Mouse (Mus musculus): ENCODE results near the gene Aebp1. TPM values are rescaled to one million over a fixed set of nuclear protein-coding genes. Genes with fewer than 3 reads are reported as not detected.
A peak's percentile ranks its signal among the peaks of the same experiment; 100 is the strongest.

Aebp1 gene
- polyA plus RNA-seq, 1 experiment from 2014 or later, result 12.6 TPM

DNA sequence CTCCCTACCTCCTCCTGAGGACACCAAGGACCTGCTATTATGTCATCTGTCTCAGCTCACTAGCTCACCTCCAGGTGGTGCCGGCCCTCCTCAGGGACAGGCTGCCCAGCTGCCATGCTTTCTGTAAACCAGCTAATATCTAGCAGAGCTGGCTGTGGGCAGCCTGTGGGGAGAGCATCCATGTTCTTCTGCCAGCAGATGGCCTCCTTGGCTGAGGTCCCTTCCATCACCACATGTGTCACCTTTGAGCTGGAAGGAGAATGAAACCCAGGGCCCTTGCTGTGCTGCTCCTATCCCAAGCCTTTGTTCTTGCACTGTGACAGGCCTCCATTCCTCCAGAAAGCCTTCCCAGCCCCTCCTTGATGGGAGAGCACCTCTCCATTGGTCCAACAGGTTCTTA is 25.6 kb upstream of the Aebp1 start:
- H3K27me3 ChIP-seq (replicated peaks; ENCODE audit: control insufficient read depth, insufficient read depth, low read length), result no peaks in the 10 kb centered on the region
- peaks cover 5% of the 10 kb centered on the region; the same call in 1 of the 2 replicates for H3K4me1 ChIP-seq (replicated peaks; ENCODE audit: control insufficient read depth, insufficient read depth, low read length)
- 33% methylated on average over 1 of the region's 1 CpGs for WGBS
- H3K4me2 ChIP-seq (ENCODE audit: low read length), result no peak overlapping the region
- H3K4me3 ChIP-seq (replicated peaks; ENCODE audit: low read length), result no peak overlapping the region
- H3K27ac ChIP-seq (ENCODE audit: low read length), result no peak overlapping the region
- no peak for ATAC-seq
- no peaks in the 10 kb centered on the region for H3K9me3 ChIP-seq (ENCODE audit: control insufficient read depth, low read length)
- 0 out of 2 replicates have a peak, but pooled peaks cover 2% of the 10 kb centered on the region for H3K36me3 ChIP-seq (ENCODE audit: control insufficient read depth, insufficient read depth)
- H3K9ac ChIP-seq (replicated peaks; ENCODE audit: low read depth, low read length), result no peak overlapping the region

DNA sequence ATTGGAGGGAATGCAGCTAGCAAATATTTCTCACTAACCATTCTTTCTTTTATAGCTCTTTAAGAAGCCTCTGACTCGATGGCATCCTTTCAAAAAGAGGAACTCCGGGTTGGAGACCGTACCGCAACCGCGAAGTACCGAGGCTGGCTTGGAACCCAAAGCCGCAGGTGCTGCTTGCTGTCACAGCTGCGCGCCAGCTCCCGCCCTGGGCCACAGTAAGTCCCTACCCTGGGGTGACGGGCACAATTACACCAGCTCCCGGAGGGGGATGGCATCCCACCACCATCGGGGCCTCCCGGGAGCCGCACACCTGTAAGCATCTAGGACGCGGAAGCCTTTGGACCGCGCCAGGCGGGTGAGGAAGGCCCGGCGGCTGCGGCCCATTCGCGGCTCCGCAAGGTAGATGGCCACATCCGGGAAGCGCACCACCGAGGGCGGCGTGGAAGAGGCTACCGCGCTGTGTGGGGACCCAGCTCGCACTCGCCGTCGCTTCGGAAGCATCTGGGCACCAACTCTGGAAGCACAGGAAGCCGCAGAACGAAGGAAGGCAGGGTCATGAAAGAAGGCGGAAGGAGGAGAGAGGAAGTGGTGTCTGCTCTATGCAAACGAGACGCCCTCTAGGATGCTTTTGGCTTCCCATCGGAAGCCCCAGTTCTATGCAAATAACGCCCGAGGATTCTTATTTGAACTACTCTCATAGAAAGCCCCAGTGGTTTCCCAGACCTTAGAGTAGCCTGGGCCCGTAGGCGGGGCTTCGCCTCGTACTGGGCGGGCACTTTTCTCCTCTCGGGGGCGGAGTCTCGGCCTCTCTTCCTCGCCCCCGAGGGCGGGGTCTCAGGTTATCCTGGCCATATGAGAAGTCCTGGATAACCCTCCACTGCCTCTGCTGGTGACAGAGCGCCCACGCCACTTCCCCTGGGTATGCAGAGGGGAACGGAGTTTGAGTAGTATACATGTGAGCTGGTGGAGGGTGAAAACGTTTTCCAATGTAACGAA is 24.2 kb upstream of the Aebp1 start, which contains the start of gene Polm:
Polm (minus strand) TSS at position 766 of the 996 bp plus-strand sequence.
- peak; percentile 95 for ATAC-seq
- no peaks in the 10 kb centered on the region for H3K9me3 ChIP-seq (ENCODE audit: control insufficient read depth, low read length)
- H3K4me2 ChIP-seq (ENCODE audit: low read length), result peak within 1 kb of the TSS; percentile 72
- peak within 1 kb of the TSS; percentile 77 for H3K27ac ChIP-seq (ENCODE audit: low read length)
- no peaks in the 10 kb centered on the region for H3K27me3 ChIP-seq (replicated peaks; ENCODE audit: control insufficient read depth, insufficient read depth, low read length)
- H3K4me3 ChIP-seq (replicated peaks; ENCODE audit: low read length), result peak within 1 kb of the TSS; percentile 64
- no peaks in the 10 kb centered on the region for H3K36me3 ChIP-seq (ENCODE audit: control insufficient read depth, insufficient read depth)
- WGBS, result under 1% methylated on average over 63 of the region's 63 CpGs
- H3K9ac ChIP-seq (replicated peaks; ENCODE audit: low read depth, low read length), result peak within 1 kb of the TSS; percentile 71
- H3K4me1 ChIP-seq (replicated peaks; ENCODE audit: control insufficient read depth, insufficient read depth, low read length), result peaks cover 5% of the 10 kb centered on the region; the same call in 1 of the 2 replicates

DNA sequence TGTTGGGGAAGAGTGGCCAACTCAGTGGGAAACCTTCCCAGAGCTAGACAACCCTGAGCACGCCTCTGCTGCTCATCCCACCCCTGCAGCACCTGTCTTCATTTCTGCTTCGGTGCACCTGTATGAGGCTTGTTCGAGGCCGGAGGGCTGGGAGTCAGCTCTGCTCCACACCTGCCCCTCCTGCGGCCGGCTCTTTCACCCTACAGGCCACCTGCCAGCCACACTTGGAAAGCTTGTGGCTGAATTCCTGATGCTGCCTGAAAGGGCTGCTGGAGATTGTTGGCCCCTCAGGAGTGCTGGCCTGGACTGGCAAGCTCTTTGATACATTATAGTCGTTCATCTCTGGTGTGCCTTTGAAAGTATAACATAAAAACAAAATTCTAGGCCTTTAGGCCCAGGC is 21.4 kb upstream of the Aebp1 start:
- WGBS, result 78% methylated on average over 7 of the region's 7 CpGs
- Histone ChIP-seq H3K9me3 (ENCODE audit: control insufficient read depth, low read length) (no peaks in the 10 kb centered on the region), H3K4me1 (replicated peaks; ENCODE audit: control insufficient read depth, insufficient read depth, low read length) (peaks cover 5% of the 10 kb centered on the region; the same call in 1 of the 2 replicates), H3K27ac (ENCODE audit: low read length) (no peak overlapping the region), H3K36me3 (ENCODE audit: control insufficient read depth, insufficient read depth) (no peaks in the 10 kb centered on the region), H3K4me3 (replicated peaks; ENCODE audit: low read length) (no peak overlapping the region), H3K9ac (replicated peaks; ENCODE audit: low read depth, low read length) (no peak overlapping the region), H3K4me2 (ENCODE audit: low read length) (no peak overlapping the region), H3K27me3 (replicated peaks; ENCODE audit: control insufficient read depth, insufficient read depth, low read length) (no peaks in the 10 kb centered on the region)
- no peak for ATAC-seq

DNA sequence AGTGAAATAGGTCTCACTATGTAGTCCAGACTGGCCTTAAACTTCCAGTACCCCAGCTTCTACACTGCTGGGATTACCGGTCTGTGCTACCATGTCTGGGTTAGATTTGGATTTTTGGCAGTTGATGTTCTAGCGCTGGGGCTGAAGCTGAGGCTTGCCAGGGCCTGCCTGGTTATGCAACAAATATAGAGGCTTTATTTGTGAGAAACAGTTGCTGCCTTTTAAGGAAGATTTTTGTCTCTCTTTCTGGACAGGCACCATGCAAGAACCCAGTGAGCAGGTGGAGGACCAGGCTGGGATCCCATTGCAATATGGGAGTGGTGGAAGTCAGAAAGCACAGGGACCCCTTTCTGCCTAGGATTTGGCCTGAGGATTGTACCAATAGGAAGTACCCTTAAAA is 20.0 kb upstream of the Aebp1 start:
- Histone ChIP-seq H3K4me1 (replicated peaks; ENCODE audit: control insufficient read depth, insufficient read depth, low read length) (0 out of 2 replicates have a peak, but pooled peaks cover 3% of the 10 kb centered on the region), H3K4me2 (ENCODE audit: low read length) (no peak overlapping the region), H3K27me3 (replicated peaks; ENCODE audit: control insufficient read depth, insufficient read depth, low read length) (no peaks in the 10 kb centered on the region), H3K4me3 (replicated peaks; ENCODE audit: low read length) (no peak overlapping the region), H3K36me3 (ENCODE audit: control insufficient read depth, insufficient read depth) (no peaks in the 10 kb centered on the region), H3K27ac (ENCODE audit: low read length) (no peak overlapping the region), H3K9ac (replicated peaks; ENCODE audit: low read depth, low read length) (no peak overlapping the region), H3K9me3 (ENCODE audit: control insufficient read depth, low read length) (no peaks in the 10 kb centered on the region)
- no peak for ATAC-seq
- WGBS, result 97% methylated on average over 2 of the region's 2 CpGs

DNA sequence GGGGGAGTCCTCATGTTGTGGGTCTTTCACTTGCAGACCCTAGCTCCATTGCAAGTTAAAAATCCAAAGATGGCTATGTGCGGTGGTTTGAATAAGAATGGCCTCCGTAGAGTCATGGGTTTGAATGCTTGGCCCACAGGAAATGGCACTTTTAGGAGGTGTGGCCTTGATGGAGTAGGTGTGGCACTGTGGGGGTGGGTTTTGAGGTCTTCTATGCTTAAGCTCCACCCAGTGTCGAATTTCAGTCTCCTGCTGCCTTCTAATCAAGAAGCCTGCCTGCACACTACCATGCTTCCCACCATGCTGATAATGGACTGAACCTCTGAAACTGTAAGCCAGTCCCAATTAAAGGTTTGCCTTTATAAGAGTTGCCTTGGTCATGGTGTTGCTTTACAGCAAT is 18.6 kb upstream of the Aebp1 start:
- Histone ChIP-seq H3K4me2 (ENCODE audit: low read length) (no peak overlapping the region), H3K4me3 (replicated peaks; ENCODE audit: low read length) (no peak overlapping the region), H3K36me3 (ENCODE audit: control insufficient read depth, insufficient read depth) (no peaks in the 10 kb centered on the region), H3K9ac (replicated peaks; ENCODE audit: low read depth, low read length) (no peak overlapping the region), H3K4me1 (replicated peaks; ENCODE audit: control insufficient read depth, insufficient read depth, low read length) (no peaks in the 10 kb centered on the region), H3K9me3 (ENCODE audit: control insufficient read depth, low read length) (no peaks in the 10 kb centered on the region), H3K27ac (ENCODE audit: low read length) (no peak overlapping the region), H3K27me3 (replicated peaks; ENCODE audit: control insufficient read depth, insufficient read depth, low read length) (no peaks in the 10 kb centered on the region)
- no peak for ATAC-seq
- 77% methylated on average over 3 of the region's 3 CpGs for WGBS

DNA sequence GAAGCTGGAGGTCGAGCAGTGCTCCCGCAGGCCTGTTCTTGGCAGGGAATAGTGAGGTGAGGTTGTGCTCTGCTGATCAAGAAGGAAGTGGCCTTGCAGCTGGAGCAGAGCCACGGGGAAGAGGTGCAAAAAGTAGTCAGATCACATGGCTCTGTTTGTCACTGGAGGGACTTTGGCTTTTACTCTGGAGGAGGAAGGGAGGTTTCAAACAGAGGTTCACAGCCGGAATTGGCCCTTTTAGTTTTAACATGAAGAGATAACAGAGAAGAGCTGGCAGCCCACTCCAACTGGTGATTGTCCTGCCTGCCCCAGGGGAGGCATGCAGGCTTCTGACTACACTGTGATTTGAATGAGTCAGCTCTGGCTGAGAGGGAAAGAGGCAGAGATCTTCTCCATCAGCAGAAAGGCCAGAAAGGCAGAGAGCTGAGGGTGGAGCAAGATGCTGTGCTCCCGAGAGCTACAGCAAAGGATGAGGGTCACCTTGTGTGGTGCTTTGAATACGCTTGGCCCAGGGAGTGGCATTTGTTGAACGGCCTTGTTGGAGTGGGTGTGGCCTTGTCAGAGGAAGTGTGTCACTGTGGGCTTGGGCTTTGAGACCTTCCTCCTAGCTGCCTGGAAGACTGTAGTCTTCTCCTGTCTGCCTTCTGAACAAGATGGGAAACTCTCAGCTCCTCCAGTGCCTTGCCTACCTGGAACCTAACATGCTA is 15.0 kb upstream of the Aebp1 start:
- WGBS, result 80% methylated on average over 7 of the region's 7 CpGs

DNA sequence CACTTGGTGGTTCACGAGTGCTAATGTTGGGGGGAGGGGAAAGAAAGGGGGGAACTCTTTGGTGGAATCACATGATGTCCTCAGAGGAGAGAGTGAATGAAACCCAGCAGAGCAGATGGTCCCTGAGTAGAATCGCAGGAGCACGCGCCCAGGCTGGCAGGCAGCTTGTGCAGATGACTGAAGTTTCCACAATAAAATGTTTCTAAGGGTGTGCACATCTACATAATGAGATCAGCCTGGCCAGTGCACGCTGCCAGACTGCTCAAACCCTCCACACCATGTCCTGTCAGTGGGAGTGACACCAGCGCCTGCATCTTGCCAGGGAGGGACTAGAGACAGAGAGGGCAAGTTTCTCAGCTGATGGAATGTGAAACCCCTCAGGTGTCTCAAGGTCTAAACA is 13.0 kb upstream of the Aebp1 start:
- H3K27ac ChIP-seq (ENCODE audit: low read length), result peak overlapping the region; percentile 71
- no peak overlapping the region for H3K4me2 ChIP-seq (ENCODE audit: low read length)
- no peak overlapping the region for H3K9ac ChIP-seq (replicated peaks; ENCODE audit: low read depth, low read length)
- H3K4me1 ChIP-seq (replicated peaks; ENCODE audit: control insufficient read depth, insufficient read depth, low read length), result peaks cover 13% of the 10 kb centered on the region
- H3K27me3 ChIP-seq (replicated peaks; ENCODE audit: control insufficient read depth, insufficient read depth, low read length), result no peaks in the 10 kb centered on the region
- peak; percentile 94 for ATAC-seq
- no peak overlapping the region for H3K4me3 ChIP-seq (replicated peaks; ENCODE audit: low read length)
- 12% methylated on average over 6 of the region's 6 CpGs for WGBS
- no peaks in the 10 kb centered on the region for H3K36me3 ChIP-seq (ENCODE audit: control insufficient read depth, insufficient read depth)
- H3K9me3 ChIP-seq (ENCODE audit: control insufficient read depth, low read length), result no peaks in the 10 kb centered on the region

More for the DNA sequence above, 15.0 kb upstream of the Aebp1 start:
- no peak for ATAC-seq
- H3K27me3 ChIP-seq (replicated peaks; ENCODE audit: control insufficient read depth, insufficient read depth, low read length), result no peaks in the 10 kb centered on the region
- no peaks in the 10 kb centered on the region for H3K9me3 ChIP-seq (ENCODE audit: control insufficient read depth, low read length)
- no peak overlapping the region for H3K4me2 ChIP-seq (ENCODE audit: low read length)
- no peaks in the 10 kb centered on the region for H3K36me3 ChIP-seq (ENCODE audit: control insufficient read depth, insufficient read depth)
- H3K27ac ChIP-seq (ENCODE audit: low read length), result no peak overlapping the region
- H3K4me1 ChIP-seq (replicated peaks; ENCODE audit: control insufficient read depth, insufficient read depth, low read length), result peaks cover 13% of the 10 kb centered on the region
- H3K4me3 ChIP-seq (replicated peaks; ENCODE audit: low read length), result no peak overlapping the region
- H3K9ac ChIP-seq (replicated peaks; ENCODE audit: low read depth, low read length), result no peak overlapping the region

DNA sequence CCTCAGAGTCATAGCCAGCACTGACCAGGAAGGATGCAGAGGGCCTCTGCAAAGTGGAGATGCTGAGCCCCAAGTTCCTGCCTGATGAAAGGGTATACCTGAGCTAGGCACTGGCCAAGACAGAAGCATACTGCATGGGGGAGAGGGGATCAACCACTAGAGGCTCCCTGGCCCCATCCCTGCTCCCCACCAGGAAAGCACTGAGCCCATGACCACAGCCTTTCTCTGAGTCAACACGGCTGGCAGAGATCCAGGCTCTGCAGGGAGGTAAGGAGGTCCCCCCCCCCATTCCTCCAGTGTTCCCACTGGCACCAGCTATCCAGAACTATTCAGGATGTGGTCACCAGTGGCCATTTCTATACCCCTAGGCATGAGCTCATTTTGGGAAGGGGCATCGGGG is 12.4 kb upstream of the Aebp1 start:
- Histone ChIP-seq H3K4me1 (replicated peaks; ENCODE audit: control insufficient read depth, insufficient read depth, low read length) (peaks cover 13% of the 10 kb centered on the region), H3K4me2 (ENCODE audit: low read length) (no peak overlapping the region), H3K9me3 (ENCODE audit: control insufficient read depth, low read length) (no peaks in the 10 kb centered on the region), H3K4me3 (replicated peaks; ENCODE audit: low read length) (no peak overlapping the region), H3K9ac (replicated peaks; ENCODE audit: low read depth, low read length) (no peak overlapping the region), H3K27me3 (replicated peaks; ENCODE audit: control insufficient read depth, insufficient read depth, low read length) (no peaks in the 10 kb centered on the region), H3K27ac (ENCODE audit: low read length) (no peak overlapping the region; the same call in 1 of the 2 replicates), H3K36me3 (ENCODE audit: control insufficient read depth, insufficient read depth) (no peaks in the 10 kb centered on the region)
- 41% methylated on average over 2 of the region's 2 CpGs for WGBS
- peak; percentile 21; the same call in 1 of the 2 replicates for ATAC-seq

DNA sequence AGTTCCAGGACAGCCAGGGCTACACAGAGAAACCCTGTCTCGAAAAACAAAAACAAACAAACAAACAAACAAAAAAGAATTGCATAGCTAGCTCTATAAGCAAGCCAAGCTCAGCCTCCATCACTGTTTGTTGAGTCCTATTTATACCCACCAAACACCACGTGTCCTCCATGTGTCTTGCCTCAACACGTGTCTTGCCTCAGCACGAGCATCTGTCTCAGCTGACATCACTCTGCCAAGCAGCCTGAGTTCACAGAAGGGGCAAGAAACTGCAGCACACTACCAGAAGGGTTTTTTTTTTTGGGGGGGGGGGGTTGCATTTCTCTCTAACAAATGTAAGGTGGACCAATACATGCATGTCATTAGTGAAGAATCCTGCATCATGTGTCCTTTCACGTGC is 11.3 kb upstream of the Aebp1 start:
- no peak for ATAC-seq
- Histone ChIP-seq H3K36me3 (ENCODE audit: control insufficient read depth, insufficient read depth) (no peaks in the 10 kb centered on the region), H3K27ac (ENCODE audit: low read length) (no peak overlapping the region), H3K9me3 (ENCODE audit: control insufficient read depth, low read length) (no peaks in the 10 kb centered on the region), H3K4me3 (replicated peaks; ENCODE audit: low read length) (no peak overlapping the region), H3K4me1 (replicated peaks; ENCODE audit: control insufficient read depth, insufficient read depth, low read length) (peaks cover 13% of the 10 kb centered on the region), H3K4me2 (ENCODE audit: low read length) (no peak overlapping the region), H3K27me3 (replicated peaks; ENCODE audit: control insufficient read depth, insufficient read depth, low read length) (no peaks in the 10 kb centered on the region), H3K9ac (replicated peaks; ENCODE audit: low read depth, low read length) (no peak overlapping the region)
- WGBS, result 69% methylated on average over 5 of the region's 5 CpGs

Measured in forebrain, embryonic 16.5 days (tissue).